Mouse (Mus musculus) olfactory bulb, adult 2 months (tissue): Measurements from ENCODE around the gene Azin2. TPM values are rescaled to one million over a fixed set of nuclear protein-coding genes. Genes with fewer than 3 reads are reported as not detected.

Source experiments
- H3K27ac ChIP-seq: fragments of 200-500 bp; 2 replicates; pipeline ENCODE4 v1.5.1; 2012; ENCODE audit warnings: low read depth, low read length; ENCODE audit not compliant: insufficient read depth
- H3K4me1 ChIP-seq: fragments of 200-500 bp; 2 replicates; pipeline ENCODE4 v1.6.1; 2012; ENCODE audit warnings: low read length; ENCODE audit not compliant: control insufficient read depth, insufficient read depth
- H3K4me3 ChIP-seq: fragments of 200-500 bp; 2 replicates; pipeline ENCODE4 v1.5.1; 2012; ENCODE audit warnings: mild to moderate bottlenecking, low read depth, low read length, moderate library complexity; ENCODE audit not compliant: insufficient read depth
- CTCF ChIP-seq: fragments of 200-500 bp; IDR thresholded peaks from 2 replicates; pipeline ENCODE4 v1.5.1; 2012; ENCODE audit warnings: low read depth, mild to moderate bottlenecking, low read length, moderate library complexity; ENCODE audit not compliant: insufficient read depth
- POLR2A ChIP-seq: fragments of 200-500 bp; IDR thresholded peaks from 2 replicates; pipeline ENCODE4 v1.6.1; 2012; ENCODE audit warnings: mild to moderate bottlenecking, low read depth, low read length, moderate library complexity; ENCODE audit not compliant: insufficient read depth
- WGBS: fragments of 180-500 bp; shearing (Covaris S2); methylation state at CpG from one replicate; pipeline ENCODE4 v1.1.7; 2018; 5-methylcytosine and 5-hydroxymethylcytosine counted together
- polyA plus RNA-seq: library from polyadenylated mRNA; stranded (reverse); fragments of >200 nt; gene quantifications from 2 replicates; pipeline ENCODE4 v1.2.4, GENCODE M21; 2012; ENCODE audit warnings: low replicate concordance; ENCODE audit not compliant: missing spikeins, insufficient read depth, insufficient read length

Azin2 gene
- polyA plus RNA-seq, 1 experiment, result not detected

DNA sequence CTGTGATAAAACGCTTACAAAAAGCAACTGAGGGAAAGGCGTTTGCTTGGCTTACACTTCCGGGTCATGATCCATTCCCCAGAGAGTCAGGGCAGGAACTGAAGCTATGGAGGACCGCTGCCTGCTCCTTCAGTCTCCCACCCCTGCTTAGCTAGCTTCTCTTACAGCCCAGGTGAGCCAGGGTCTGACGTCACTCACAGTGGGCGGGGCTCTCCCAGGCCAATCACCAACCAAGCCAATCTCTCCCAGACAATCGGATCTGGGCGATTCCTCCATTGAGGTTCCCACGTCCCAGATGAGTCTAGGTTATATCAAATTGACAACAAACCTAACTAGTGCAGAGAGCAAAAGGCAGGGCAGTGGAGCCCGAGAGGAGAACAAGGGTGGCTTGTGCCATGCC is 43.1 kb downstream of the Azin2 start:
- TF ChIP-seq CTCF (no peak), POLR2A (no peak)
- WGBS, result 39% methylated on average over 10 of the region's 10 CpGs
- Histone ChIP-seq H3K4me3 (no peak overlapping the region), H3K4me1 (peaks cover 23% of the 10 kb centered on the region), H3K27ac (no peak overlapping the region)

DNA sequence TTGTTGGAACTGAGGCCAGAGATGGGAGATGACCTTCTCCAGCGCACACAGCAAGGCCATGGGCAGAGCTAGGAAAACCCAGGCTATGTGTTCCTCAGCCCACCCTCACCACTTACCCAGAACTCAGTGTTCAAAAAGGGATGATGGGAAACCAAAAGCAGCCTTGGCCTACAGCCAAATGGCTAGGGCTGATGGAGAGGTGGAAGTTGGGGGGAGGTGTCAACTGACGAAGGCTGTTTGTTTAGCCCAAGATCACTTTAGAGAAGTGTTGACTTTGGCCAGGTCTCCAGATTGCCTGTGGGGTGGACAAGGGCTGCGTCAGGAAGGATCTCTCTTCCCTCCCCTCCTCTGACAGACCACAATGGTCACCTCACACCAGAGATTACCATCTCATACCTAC is 44.1 kb downstream of the Azin2 start:
- Histone ChIP-seq H3K27ac (peak overlapping the region; percentile 80), H3K4me1 (peaks cover 21% of the 10 kb centered on the region), H3K4me3 (no peak overlapping the region)
- 32% methylated on average over 3 of the region's 3 CpGs for WGBS
- no peak for TF ChIP-seq CTCF
- TF ChIP-seq POLR2A, result no peak

DNA sequence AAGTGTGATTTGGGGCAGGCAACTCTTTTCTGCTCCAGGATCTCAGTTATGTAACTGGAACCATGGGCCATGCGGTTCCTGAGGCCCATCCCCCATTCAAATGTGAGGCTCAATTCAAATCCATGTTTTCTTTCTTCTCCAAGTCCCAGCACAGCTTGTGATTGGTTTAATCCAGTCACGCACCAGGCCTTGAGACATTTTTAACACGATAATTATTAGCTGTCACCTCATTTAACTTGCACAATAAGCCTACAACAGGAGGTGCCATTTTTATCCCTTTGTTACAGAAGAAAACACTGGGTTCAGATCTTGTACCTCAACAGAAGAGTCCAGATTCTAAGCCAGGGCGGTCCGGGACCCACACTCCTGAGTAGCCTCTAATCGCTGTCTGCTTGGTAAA is 44.5 kb downstream of the Azin2 start:
- TF ChIP-seq POLR2A (no peak), CTCF (no peak)
- H3K4me1 ChIP-seq, result peaks cover 21% of the 10 kb centered on the region
- peak overlapping the region; percentile 84 for H3K27ac ChIP-seq
- WGBS, result 23% methylated on average over 6 of the region's 6 CpGs
- H3K4me3 ChIP-seq, result no peak overlapping the region

DNA sequence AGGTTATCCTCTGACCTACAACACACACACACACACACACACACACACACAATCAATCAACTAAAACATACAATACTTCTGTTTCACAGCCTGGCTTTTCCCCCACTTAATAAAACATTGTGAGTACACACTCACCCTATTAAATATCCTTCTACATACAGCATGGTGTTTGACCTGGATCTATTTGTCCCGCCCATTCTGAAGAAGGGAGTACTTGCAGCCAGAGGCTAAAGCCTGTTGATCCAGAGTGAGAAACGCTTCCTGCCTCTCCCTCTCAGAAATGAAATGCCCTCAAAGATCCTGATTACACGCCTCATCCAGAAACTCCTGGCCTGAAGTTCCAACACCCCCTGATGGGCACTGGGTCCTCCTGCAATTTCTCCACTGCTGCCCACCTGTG is 45.1 kb downstream of the Azin2 start:
- WGBS, result 79% methylated on average over 3 of the region's 3 CpGs

DNA sequence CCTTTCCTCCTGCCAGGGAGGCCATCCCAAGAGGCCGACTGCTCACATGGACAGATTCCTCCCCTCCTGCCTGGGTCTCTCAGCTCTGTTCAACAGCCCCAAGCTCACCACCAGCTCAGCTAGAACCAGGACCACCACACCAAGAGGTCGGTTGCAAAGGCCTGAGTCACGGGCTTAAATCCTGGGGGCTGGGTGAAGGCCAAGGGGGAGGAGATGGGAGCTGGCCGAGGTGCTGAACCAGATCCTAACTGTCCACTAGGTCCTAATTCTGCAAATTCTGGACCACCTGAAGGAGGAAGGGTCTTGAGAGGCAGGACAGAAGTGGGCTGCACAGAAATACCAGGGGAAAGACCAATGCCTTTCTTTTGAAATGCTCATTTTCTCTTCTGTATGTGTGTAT is 48.4 kb downstream of the Azin2 start:
- WGBS, result 52% methylated on average over 4 of the region's 4 CpGs
- peaks cover 19% of the 10 kb centered on the region for H3K4me1 ChIP-seq
- H3K27ac ChIP-seq, result no peak overlapping the region
- H3K4me3 ChIP-seq, result no peak overlapping the region
- TF ChIP-seq POLR2A (no peak), CTCF (no peak)

More for the DNA sequence above, 45.1 kb downstream of the Azin2 start:
- H3K4me1 ChIP-seq, result peaks cover 21% of the 10 kb centered on the region
- no peak for TF ChIP-seq POLR2A
- TF ChIP-seq CTCF, result no peak
- H3K27ac ChIP-seq, result peak overlapping the region; percentile 84
- H3K4me3 ChIP-seq, result no peak overlapping the region

DNA sequence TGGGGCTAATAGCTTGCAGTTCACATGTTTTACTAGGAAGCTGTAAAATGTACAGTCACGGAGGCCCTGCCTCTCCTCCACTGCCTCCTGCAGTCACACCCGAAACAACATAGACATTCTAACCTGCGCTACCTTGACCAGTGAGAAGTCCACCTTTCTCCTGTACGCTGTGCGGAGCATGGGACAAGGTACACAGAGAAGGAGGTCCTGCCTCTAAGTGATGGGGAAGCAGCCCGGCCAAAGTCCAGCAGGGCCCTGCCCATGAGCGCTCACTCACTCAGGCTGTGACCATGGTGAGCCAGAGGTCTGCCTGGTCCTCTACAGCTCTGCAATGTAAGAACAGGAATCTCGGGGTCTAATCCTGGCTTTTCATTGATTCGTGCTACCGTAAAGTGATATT is 50.2 kb downstream of the Azin2 start:
- H3K27ac ChIP-seq, result no peak overlapping the region

DNA sequence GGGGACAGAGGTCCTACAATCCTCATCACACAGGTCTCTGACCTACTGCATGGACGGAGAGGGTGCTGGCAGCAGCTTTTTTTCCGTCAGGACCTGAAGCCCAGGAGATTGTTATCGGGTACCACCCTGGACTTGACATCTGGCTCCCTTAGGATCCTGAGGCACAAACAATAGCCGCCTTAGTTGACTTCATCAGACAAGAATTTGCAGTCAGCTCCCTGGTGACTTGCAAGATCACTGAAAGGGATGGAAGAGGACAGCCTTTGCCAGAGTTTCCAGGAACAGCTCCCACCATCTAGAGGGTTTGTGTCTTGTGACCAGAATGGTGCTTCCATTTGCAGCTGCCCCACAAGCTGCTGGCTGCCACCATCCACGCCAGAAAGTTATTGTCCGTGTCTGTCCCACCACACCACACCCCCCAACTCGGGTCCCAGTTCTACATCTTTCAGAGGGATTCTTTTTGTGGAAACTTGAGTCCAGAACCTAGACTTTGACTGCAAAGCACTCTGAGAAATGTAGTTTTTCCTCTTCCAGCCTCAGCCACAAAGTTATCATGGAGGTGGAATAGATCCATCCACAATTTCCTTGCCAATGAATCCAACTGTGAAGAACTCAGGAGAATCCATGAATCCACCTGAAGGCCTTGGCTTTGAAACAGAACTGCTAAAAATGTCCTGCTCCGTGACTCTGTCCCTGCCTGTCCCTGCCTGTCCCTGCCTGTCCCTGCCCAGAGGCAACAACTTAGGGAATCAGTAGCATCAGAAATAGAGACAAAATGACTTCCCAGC is 51.8 kb downstream of the Azin2 start:
- no peak overlapping the region for H3K27ac ChIP-seq
- 80% methylated on average over 8 of the region's 8 CpGs for WGBS
- TF ChIP-seq POLR2A (no peak), CTCF (no peak)

More for the DNA sequence above, 50.2 kb downstream of the Azin2 start:
- TF ChIP-seq CTCF (no peak), POLR2A (no peak)
- Histone ChIP-seq H3K4me3 (no peak overlapping the region), H3K4me1 (peaks cover 13% of the 10 kb centered on the region)
- WGBS, result 90% methylated on average over 10 of the region's 10 CpGs

DNA sequence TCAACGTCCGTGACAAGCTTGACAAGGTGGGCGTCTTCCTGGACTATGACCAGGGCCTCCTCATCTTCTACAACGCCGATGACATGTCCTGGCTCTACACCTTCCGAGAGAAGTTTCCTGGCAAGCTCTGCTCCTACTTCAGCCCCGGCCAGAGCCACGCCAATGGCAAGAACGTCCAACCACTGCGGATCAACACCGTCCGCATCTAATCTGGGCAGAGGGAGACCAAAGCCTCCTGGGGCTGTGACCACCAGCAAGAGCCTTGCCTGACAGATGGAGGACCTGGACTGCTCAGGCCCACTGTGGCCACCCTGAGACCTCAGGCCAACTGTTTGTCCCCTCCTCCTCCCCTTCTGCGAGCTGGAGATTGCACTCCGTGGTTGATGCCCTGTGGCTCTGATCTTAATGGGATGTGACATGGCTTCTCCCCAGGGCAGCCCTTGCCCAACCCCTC is 52.8 kb downstream of the Azin2 start:
- Histone ChIP-seq H3K4me3 (no peak overlapping the region), H3K4me1 (peaks cover 14% of the 10 kb centered on the region), H3K27ac (no peak overlapping the region)
- 81% methylated on average over 14 of the region's 14 CpGs for WGBS
- TF ChIP-seq CTCF (no peak), POLR2A (no peak)

More for the DNA sequence above, 51.8 kb downstream of the Azin2 start:
- Histone ChIP-seq H3K4me3 (no peak overlapping the region), H3K4me1 (peaks cover 13% of the 10 kb centered on the region)

DNA sequence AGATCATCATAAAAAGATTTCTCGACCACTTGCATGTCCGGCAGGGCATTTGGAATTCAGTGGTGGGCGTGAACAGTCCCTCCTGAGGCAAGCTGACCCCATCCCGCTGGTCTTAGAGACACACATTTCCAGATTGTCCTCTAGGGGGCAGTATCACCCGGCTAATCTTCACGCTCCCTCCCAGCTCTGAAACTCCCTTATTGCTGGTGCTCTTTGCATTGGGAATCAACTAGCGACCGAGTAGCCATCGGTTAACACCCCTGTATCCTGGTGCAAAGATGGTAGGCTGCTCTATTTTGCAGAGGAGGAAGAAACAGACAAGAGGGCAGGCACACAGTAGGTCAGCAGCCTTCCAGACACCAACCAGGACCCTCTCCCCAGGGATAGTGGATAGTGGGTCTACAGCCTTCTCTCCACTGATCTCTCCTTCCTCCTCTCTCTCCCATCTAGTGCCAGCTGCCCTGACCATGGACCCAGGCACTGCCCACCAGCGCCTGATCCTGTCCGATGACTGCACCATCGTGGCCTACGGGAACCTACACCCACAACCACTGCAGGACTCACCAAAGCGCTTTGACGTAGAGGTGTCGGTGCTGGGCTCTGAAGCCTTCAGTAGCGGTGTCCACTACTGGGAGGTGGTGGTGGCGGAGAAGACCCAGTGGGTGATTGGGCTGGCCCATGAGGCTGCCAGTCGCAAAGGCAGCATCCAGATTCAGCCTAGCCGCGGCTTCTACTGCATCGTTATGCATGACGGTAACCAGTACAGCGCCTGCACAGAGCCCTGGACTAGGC is 53.5 kb downstream of the Azin2 start:
- WGBS, result 58% methylated on average over 24 of the region's 24 CpGs
- TF ChIP-seq CTCF (peak; percentile 64; the same call in 1 of the 2 replicates), POLR2A (no peak)
- Histone ChIP-seq H3K27ac (no peak overlapping the region), H3K4me3 (no peak overlapping the region), H3K4me1 (peaks cover 20% of the 10 kb centered on the region)
